Mouse (Mus musculus) left cerebral cortex, postnatal 10 days (tissue): Measurements from ENCODE around the gene AI467606. TPM values are rescaled to one million over a fixed set of nuclear protein-coding genes. Genes with fewer than 3 reads are reported as not detected.
"Not testable (repeated sequence)": the region's sequence is repeated elsewhere in the genome, so short reads cannot be mapped to it uniquely, and the experiment has no call there.

ENCODE experiments used
- DNase-seq, 2 experiments: peaks; one replicate each; pipeline ENCODE4 v3.0.0; 2021 to 2022; ENCODE audit warnings: low spot score in 2 of 2, mixed read lengths in 1 of 2; ENCODE audit errors: extremely low spot score in 1 of 2
- intact Hi-C: fragments of 180-260 bp; cut with DNase I; formaldehyde crosslinking; loops from one replicate; pipeline ENCODE4 v1.15.1; 2025
- total RNA-seq, 2 experiments: library from RNA; stranded (reverse); gene quantifications; 2 replicates each; pipeline ENCODE4 v1.2.3; 2021

Gene AI467606
- 1 to 10 TPM; 1.4 to 2.1 TPM for total RNA-seq

- intact Hi-C loops: no loop called here
- DNase-seq: peak; percentile 27 to 80
These were observed at the start of gene AI467606 for GRCm38 (mm10) chr7:127091114-127091896. AI467606 (plus strand) TSS chr7:127091359.

- intact Hi-C loops: no loop called here
- peak; percentile 86 to 91 for DNase-seq
These were observed 49.1 kb upstream of the AI467606 start, which contains the start of gene Kif22 for GRCm38 (mm10) chr7:127041851-127042672. Kif22 (minus strand) TSS chr7:127042471.

GRCm38 (mm10) chr7:127055026-127055585, 36.1 kb upstream of the AI467606 start:
- DNase-seq: no peak
- intact Hi-C loops: no loop called here

- intact Hi-C loops: no loop called here
- DNase-seq: no peak
These were observed 25.6 kb upstream of the AI467606 start for GRCm38 (mm10) chr7:127065538-127065937.

- intact Hi-C loops: no loop called here
- DNase-seq: no peak
These were observed 24.8 kb upstream of the AI467606 start for GRCm38 (mm10) chr7:127066317-127066716.

- no peak for DNase-seq
- intact Hi-C loops: no loop called here
These were observed 20.2 kb upstream of the AI467606 start for GRCm38 (mm10) chr7:127070871-127071413.

GRCm38 (mm10) chr7:127073221-127073620, 17.9 kb upstream of the AI467606 start:
- intact Hi-C loops: no loop called here

GRCm38 (mm10) chr7:127076188-127076587, 15.0 kb upstream of the AI467606 start:
- intact Hi-C loops: no loop called here
- no peak for DNase-seq

More at GRCm38 (mm10) chr7:127073221-127073620, 17.9 kb upstream of the AI467606 start:
- DNase-seq: no peak

- intact Hi-C loops: no loop called here
- no peak for DNase-seq
These were observed 13.5 kb upstream of the AI467606 start for GRCm38 (mm10) chr7:127077692-127078091.

GRCm38 (mm10) chr7:127080045-127080444, 11.1 kb upstream of the AI467606 start:
- intact Hi-C loops: no loop called here
- no peak for DNase-seq

GRCm38 (mm10) chr7:127082271-127082670, 8.9 kb upstream of the AI467606 start:
- no peak for DNase-seq
- intact Hi-C loops: no loop called here

GRCm38 (mm10) chr7:127082995-127083394, 8.2 kb upstream of the AI467606 start:
- no peak for DNase-seq
- intact Hi-C loops: no loop called here

- DNase-seq: no peak
- intact Hi-C loops: no loop called here
These were observed 7.5 kb upstream of the AI467606 start for GRCm38 (mm10) chr7:127083689-127084088.

GRCm38 (mm10) chr7:127084794-127085193, 6.4 kb upstream of the AI467606 start:
- intact Hi-C loops: no loop called here
- DNase-seq: no peak

- DNase-seq, intact Hi-C loops: not testable (repeated sequence)
These were observed 5.4 kb upstream of the AI467606 start for GRCm38 (mm10) chr7:127085751-127086150.

- intact Hi-C loops, DNase-seq: not testable (repeated sequence)
These were observed 3.7 kb upstream of the AI467606 start, which contains the start of gene Zg16 for GRCm38 (mm10) chr7:127087278-127088010. Zg16 (minus strand) TSS chr7:127087328.

- DNase-seq: no peak
- intact Hi-C loops: no loop called here
These were observed 3.1 kb upstream of the AI467606 start for GRCm38 (mm10) chr7:127088083-127088482.
